Mouse (Mus musculus): ENCODE measurements at regions not wholly inside any gene's neighbourhood (a gene's known extent, or its start where the extent isn't known, plus 50 kb on each side); places are given as distances from the start of the nearest gene placed in this dataset.
"Not testable (repeated sequence)": the region's sequence is repeated elsewhere in the genome, so short reads cannot be mapped to it uniquely, and the experiment has no call there.

DNA sequence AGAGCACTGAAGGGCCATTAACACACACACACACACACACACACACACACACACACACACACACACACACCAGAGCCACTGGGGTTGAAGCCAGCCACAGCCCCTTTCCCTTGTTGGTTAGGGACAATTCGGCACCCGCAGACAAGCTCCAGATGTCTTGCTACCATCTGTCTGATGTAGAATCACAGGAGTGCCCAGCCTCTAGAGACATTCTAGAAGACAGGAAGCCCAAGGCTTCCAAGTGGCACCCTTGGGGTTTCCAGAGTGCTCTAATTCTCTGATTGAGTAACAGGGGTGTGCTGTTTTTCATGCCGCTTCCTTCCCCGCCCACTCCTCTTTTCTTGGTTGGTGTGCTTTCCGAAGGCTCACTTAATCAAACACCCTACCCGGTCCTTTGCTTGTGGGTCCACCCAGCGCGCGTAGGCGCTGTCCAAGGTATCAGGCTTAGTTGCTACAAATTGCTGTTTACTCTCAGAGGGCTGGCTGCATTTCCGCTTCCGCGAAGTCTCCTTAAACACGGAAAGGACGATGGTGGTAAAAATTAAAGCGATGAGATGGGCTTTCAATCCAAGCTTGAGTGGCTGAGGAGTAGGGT lies 59.5 kb upstream of the Zbtb18 start:
- peak; percentile 80 for DNase-seq

DNA sequence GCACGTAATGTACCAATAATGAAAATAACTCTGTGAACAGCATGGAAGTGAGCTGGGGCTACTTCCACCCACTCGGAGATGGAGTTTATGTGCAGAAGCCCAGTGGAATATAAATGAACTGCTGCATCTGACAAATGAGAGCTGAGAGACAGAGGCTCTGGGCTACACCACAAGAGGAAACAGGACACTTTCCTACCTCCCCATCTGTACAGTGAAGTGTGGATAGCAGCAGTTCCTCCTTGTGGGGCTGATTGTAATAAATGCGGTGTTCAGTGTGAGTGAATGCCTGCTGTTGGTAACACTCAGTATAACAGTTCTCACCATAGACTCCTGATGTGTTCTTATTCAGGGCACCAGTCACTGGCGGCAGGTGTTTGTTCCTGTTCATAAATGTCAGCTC lies 60.0 kb upstream of the Zbtb18 start:
- DNase-seq, result no peak

DNA sequence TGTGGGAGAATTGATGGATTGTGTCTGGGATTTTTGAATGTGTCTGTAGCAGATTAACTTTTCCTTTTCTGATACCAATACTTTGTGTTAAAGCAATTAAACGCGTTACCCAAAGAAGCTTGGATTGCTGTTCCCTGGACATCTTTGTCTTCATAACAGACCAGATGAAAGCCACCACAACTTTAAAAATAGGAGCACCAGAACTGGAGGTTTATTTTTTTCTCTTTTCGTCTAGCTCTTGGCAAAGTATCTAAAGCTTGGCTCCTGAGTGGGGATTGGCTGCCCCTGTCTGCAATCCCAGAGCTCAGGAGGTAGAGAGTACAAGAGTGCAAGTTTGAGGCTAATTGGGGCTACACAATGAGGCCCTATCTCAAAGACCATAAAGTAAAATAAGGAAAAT lies 64.0 kb upstream of the Zbtb18 start:
- DNase-seq, result no peak

DNA sequence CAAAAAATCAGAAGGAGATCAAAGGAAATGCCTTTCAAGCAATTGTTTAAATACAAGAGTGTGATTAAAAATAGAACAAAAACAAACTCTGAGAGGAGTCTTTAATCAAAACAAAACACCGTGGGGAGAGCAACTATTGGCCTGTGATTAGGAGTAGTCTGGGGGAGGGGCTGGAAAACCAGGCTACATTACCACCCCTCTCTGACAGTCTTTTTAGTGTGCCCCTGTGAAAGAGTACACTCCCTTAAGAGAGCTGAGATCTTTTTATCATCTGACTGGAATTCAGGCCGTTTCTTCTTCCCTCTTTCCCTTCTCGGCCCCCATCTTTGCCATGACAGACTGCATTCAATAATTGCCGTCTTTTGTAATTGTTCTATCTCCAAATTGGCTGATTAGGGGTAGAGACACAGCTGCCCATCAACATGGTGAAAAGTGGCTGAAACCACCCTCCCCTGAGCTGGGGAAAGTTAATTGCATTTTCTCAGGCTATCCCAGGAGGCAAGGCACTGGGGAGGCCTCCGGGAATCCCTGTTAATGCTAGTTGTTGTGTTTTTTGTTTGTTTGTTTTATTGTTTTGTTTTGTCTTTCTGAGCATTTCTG lies 68.8 kb upstream of the Zbtb18 start:
- DNase-seq, result peak; percentile 22

DNA sequence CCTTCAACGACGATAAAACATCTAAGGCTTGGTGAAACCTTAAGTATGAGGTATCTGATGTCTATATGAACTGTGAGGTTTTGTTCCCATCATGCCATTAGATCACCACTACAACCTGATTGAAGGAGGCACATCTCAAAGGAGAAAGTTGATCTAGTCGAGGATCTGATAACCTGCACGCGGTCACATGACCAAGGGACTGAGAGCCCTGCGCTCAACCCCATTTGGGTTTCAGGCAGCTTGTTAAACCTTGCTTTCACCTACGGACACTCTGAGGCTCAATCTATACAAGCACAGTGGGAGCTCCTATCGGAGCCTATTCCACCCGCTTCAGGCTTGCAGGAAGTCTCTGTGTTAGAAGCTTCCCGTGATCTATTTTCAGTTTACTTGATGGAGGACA lies 70.1 kb upstream of the Zbtb18 start:
- no peak for DNase-seq

DNA sequence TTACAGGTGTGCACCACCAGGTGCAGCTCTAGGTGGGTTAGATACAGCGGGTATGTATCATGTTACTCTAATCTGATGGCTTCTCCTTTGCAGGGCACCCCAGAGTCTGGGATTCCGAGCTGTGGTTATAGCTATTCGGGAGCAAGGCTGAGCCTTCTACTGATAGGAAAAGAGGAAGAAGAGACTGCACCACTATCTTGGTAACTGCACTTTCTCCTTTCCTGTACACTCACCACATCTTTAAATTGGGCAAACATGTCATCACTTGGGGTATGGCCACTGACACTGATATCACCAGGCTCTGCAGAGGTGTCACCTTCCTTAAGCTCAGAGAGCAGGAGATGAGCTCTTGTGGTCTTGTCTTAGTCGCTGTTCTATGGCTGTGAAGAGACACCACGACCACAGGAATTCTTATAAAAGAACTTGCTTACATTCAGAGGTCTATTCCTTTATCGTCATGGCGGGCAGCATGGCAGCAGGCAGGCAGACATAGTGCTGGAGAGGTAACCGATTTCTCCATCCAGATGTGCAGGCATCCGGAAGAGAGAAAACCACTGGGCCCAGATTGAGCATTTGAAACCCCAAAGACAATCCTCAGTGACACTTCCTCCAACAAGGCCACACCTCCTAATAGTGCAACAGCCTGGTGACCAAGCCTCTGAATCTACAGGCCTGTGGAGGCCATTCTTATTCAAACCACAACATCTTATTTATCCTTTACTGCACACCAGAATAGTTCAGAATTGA lies 74.1 kb upstream of the Zbtb18 start:
- no peak for DNase-seq

DNA sequence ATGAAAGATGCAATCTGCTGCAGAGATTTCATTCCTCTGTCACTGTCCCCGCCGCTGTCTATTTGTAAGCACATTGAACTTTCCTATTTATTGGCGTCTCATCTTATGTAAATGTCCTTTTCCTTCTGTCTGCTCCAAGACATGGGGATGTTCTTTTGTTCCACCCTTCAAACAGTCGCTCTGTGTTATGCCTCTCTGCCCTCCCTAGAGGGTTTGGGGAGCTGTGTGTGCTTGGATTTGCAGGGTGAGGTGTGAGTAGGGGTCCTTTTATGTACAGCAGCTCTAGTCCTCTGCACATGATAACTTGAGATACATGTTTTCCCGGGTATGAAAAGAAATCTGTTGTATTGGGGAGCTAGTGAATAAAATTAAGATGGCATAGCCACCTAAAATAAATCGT lies 75.2 kb upstream of the Zbtb18 start:
- no peak for DNase-seq

DNA sequence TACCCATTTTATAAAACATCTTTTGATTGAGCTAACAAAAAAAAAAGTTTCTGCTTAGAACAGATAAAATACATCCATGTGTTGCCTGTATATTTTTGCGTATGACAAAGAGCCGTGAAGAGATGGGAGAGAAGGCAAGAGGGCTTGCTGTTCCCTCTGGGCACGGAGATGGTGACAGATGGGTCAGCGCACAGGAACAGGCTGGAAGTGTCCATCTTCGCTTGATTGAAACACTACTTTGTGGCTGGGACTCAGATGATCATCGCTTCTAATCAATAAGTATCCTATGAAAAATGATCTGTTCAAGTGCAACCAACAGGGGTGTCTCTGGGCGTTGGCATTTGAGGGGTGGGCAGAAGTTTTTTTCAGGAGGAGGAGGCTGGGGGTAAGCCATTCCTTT lies 75.7 kb upstream of the Zbtb18 start:
- no peak for DNase-seq

DNA sequence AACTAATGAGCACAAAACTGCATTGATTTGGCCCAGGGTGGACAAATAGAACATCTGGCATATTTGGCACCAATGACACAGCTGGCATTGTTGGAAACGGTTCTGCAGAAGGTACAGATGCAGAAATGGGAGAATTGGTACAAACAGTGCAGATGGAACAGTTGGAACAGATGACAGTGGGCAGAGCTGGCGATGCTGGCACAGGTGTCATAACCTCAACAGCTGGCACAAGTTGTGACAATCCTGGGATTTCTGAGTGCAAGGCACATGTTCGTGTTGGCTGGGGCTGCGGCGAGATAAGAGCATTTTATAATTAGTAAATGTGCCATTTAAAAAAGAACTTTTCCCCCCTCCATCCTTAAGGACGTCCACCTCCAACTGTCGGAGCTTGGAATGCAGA lies 77.8 kb upstream of the Zbtb18 start:
- no peak for DNase-seq

DNA sequence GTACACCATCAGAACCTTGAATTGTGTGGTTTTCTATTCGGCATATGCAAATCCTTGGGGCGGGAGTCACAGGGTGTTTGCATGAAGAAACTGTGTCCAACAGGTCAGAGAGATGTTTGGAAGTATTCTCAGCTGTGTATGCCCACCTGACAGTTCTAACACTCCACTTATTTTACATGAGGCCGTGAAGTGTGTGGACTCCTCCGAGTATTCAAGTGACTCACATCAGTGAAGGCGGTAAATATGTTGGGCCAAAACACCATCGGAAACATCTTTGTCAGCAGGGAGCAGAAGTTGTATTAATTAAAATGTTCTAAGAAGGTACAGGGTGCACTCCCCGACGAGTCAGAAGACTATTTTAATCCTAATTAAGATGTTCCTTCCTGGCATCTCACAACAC lies 79.8 kb upstream of the Zbtb18 start:
- no peak for DNase-seq

DNA sequence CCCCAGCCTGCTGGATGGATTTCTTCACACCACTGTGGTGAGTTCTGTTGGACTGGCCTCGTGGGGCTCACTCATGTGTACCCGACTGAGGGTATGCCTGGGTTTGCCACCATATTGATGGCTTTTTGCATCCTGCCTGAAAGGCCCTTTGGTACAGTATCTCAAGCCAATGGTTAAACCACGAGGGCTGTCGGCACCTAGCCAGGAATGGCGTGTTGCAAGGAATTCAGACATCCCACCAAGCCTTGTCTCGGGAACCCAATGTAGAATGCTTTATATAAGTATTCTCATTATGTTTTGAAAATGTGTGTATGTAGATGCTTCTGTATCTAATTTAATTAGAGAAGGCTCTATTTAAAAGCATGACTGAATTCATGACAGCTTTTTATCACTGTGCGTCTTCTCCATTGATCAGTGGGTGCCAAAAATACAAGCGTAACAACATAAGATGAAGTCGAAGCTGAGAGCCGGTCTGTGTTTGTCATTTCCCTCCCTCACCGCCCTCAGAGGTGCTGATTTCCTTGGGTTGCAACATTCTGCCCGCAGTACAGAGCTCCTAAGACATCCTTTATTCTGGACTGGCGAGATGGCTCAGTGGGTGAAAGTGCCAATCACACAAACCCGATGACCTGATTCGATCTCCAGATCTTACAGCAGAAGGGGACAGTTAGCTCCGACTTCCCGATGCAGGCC lies 90.5 kb upstream of the Akt3 start:
- no peak for DNase-seq

DNA sequence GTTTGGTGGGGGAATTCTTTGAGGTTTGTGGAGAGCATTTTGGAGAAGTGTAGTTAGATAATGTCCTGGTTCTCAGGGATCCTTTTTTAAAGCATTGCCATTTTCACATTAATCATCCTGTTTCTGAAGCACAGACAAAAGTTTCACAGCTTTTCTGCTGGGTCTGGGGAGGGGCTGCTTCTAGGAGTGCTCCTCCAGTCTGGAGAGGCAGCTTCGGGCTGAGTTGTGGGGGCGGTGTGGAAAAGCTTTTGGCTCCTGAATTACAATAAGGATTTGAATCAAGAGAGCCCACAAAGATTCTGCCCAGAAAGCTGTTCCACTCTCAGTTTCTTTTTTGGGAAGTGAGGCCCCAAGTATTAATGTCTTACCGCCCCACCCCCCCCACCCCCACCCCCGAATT lies 89.2 kb upstream of the Akt3 start:
- no peak for DNase-seq

DNA sequence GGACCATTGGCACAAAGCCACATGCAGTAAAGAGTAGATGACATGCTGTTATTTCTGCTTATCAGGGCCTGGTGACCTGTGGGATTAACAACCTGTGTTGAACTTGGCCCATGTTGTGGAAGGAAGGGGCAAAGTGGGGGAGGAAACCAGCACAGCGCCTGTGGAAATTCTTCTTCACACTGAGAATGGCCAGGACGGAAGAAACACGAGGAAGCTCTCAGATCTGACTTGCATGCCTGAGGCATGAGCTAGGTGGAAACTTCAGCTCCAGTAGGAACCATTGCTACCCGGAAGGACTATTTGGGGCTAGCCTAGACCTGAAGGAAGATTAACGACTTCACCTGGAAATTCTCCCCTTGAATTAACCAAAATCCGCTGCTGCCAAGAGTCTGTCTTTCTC lies 88.5 kb upstream of the Akt3 start:
- no peak for DNase-seq

DNA sequence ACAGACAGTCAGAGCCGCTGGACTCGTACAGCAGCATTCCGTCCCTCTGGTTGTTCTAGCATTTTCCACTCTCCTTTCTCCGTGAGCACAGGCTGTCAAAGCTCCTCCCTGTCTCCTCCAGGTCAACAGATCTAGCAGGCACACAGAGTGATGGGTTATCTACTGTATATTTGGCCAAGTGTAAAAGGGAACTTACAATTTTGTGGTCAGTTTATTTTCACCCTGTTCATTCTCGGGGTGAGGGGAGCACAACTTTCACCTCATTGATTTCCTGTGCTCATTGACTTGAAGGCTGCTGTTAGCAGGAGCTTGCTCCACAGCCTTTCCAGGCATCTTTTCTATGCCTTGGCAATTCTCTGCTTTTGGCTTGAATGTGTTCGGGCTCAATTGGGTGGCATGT lies 87.5 kb upstream of the Akt3 start:
- no peak for DNase-seq

DNA sequence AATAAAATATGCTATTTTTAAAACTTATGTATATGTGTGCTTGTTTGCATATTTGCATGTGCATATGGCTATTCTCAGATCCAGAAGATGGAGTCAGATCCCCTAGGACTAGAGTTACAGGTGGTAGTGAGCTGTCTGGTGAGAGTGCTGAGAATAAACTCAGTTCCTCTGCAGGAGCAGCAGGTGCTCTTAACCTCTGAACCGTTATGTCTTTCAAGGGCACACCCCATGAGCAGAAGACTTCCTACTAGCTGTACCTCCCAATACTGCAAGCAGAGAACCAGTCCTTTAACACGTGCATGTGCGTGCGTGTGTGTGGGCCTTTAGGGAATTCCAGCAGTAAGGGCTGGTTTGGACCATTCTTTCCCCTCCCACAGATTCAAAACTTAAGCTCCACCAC lies 85.9 kb upstream of the Akt3 start:
- DNase-seq, result no peak

DNA sequence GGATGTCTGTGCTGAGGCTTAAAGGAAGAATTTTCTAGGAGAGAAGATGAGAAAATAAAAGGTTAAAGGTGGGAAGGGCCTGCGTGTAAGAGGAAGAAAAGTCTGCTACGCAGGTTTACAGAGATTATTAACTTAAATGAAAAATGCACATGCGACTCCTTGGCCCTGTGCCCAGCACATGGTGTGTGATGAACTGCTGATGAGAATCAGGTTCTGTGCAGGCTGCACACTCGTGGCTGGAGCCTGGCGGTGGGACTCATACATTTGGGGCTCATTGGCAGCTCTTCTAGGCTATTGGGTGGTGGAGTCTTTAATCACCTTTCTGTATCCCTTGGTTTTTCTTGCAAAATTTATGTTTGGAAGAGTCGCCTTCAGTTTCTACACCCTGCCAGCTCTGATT lies 85.1 kb upstream of the Akt3 start:
- DNase-seq, result peak; percentile 21

DNA sequence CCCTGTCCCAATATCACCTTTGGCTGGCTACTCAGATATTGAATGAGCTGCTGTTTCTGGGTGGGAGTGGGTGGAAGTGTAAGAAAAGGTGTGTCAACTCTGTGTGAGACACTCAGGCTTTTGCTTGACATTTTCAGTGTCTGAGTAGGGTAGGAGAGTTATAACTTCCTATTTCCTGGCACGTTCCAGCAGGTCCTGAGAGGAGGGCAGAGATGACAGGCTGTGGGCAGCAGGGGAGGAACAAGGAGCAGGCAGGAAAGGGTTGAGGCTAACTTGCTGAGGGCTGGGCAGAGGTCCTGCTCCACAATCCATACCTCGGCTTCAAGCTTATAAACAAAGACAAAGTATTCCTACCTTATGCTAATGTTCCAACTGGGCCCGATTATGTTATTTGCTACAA lies 82.2 kb upstream of the Akt3 start:
- no peak for DNase-seq

DNA sequence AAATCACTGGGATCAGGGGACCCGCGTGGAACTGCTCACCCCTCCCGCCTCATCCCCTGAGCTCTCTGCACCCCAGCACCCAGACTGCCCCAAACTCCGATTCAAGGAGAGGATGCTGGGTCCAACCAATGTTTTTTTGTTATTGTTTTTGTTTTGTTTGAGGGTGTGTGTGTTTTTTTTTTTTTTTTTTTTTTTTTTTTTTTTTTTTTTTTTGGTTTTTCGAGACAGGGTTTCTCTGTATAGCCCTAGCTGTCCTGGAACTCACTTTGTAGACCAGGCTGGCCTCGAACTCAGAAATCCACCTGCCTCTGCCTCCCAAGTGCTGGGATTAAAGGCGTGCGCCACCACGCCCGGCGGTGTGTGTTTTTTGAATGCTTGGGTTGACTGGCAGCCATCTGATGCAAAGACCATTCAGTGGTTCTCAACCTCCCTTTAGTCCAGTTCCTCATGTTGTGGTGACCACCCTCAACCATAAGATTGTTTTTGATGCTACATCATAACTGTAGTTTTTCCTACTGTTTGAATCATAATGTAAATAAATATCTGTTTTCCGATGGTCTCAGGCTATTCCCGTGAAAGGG lies 81.3 kb upstream of the Akt3 start:
- DNase-seq, result not testable (repeated sequence)

DNA sequence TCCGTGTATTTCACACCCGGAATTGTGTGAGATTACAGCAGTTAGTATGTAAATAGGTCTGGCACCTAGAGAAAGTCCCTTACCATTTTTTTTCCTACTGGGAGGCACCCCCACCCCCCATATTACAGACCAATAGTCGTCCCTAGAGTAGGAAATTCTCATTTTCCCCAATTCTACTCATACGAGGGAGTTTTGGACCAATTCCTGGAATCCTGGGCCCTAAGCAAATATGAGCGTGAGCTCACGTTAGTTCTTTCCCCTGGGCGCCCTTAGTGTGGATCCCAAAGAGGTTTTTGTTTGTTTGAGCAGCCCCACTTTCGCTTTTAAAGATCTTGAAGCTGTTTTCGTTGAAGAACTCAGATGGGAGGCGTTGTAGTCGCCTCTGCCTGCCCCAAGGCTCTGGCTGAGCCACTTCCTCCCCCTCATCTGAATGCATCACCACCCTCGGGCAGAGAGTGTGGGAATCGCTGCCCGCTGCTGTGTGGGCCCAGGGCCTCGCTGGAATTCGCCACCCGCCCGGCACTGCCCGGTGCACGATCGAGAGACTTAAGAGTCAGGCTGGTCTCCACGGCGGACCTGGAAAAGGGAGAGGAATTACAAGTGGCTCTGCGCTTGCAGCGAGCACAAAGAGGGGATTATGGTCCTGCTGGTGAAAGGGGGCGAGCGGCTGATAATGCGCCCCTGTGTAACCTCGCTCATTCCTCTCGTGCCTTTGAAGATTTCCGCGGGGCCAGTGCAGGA lies 80.6 kb upstream of the Akt3 start:
- peak; percentile 82 for DNase-seq

DNA sequence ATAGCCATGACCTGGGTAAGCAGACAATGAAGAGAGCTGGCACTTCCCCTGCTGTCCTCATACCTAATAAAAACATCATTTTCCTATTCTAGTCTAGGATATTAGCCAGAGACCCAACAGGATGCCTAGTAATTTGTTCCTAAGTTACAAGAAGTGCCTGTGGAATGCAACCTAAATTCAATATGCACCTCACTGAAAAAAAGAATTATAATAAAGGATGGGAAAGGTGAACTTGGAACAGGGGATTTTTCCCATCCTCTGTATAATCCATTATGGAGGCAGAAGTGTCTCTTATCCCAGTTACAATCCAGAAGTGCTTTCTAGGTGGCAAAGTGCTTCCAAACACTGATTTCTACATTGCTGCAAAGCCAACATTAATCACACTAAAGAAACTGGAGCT lies 79.8 kb upstream of the Akt3 start:
- DNase-seq, result no peak

DNA sequence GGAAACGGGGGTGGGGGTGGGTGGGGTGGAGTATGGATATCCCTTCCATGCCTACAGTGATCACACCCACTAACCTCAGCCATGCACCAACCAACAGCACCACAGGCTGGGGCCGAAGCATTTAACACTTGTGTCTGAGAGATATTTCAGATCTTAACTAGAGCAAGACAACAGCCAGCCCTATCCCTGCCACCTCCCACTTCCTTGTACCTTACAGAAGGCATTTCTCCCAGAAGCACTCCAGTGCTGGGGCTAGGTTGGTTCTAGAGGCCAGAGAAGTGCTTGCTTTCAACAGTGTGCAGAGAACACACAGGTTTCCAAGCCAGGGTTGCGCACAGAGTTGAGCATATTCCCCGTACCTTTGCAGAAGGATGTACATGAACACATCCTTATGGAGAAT lies 79.1 kb upstream of the Akt3 start:
- DNase-seq, result no peak

DNA sequence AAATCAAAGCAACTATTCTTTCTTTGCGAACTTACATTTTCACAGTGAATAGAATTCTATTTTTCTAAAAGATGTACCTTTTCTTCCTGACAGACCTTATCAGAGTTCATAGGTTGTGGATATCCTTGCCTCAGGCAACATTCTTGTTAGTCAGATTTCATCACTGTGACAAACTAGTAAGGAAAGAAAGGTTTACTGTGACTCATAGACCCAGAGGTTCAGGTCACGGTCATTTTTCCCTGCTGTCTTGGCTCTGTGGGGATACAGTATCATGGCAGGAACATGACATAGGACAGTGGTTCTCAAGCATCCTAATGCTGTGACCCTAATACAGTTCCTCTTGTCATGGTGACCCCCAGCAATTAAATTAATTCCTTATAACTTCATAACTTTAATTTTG lies 78.4 kb upstream of the Akt3 start:
- no peak for DNase-seq

DNA sequence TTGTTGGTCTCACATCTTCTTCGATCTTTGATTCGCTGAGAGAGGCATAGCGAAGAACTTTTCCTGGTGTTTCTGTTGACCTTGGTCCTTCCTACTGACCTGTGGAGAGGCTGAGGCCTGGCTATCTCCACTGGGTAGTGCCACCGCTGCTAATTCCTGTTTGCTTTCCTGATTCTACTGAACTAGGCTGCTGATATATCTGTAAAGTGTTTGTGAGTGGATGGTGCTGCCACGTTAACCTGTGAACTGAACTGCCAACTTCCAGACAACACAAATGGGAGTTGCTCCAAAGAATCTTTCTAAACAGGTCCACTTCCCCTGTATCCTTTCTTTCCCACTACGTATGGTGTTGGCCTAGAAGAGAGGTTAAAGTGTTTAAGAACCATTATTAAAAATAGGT lies 78.0 kb upstream of the Akt3 start:
- no peak for DNase-seq

All from embryo, embryonic 11 days (tissue).